Mouse (Mus musculus) kidney, adult 18-20 months (tissue): Measurements from ENCODE around the gene Snapc4.
"Not testable (repeated sequence)": the region's sequence is repeated elsewhere in the genome, so short reads cannot be mapped to it uniquely, and the experiment has no call there.

Experiments used
- DNase-seq: peaks from one replicate; pipeline ENCODE4 v3.0.0; 2021

Gene Snapc4

GRCm38 (mm10) chr2:26380131-26380771, at the start of gene Snapc4:
TSS of gene Snapc4 (minus strand) at chr2:26380653.
- peak; percentile 88 for DNase-seq

DNA sequence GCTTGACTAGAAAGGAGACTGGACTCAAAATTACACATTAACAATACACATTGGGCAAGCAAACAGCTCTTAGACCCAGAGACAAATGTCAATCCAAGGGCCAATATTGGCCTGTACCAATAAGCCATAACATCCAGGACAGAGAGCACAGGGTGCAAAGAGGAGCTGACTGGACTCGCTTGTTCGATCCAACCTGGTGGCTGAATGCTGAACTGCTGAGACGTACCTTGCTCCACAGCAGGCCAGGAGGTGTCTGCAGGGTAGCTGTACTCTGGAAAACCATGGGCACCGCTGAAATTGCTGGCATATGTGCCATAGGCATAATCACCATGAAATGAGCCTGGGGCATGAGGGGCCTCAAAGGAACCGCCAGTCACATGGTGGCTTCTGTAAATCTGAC, 49.4 kb upstream of the Snapc4 start:
- no peak for DNase-seq

DNA sequence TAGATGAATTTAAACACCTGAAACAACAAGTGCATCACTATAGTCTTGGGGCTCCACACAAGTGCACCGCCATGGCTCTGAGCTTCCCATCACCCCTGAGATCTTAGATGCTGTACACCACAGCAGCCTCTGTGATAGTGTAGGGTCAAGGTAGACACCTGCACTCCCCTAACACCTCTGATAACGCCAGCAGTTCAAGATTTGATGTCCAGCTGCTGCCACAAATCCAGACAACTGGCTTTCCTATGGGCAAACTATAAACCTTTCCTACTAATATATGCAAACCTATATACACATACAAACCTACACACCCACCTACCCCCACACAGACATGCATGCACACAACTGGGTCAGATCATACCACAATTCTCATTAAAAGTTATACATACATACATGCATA, 44.1 kb upstream of the Snapc4 start:
- DNase-seq, result no peak

DNA sequence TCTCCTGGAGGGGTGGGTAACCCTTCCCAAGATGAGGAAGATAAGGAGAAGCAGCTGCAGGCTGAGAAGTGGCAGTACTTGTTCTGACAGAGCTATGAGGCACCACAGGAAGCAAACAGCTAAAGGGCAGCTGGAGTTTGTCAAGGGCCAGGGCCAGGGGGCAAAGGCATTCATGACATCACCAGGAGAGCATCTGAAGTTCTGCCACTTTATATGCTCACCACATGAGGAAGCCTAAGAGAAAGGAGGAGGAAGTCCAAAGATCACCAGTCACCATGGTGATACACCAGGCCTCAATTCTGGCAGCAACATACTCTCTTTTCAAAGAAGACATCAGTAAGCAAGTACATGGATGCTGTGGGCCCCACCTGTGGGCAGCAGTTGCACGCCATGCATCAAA, 42.6 kb upstream of the Snapc4 start:
- peak; percentile 37 for DNase-seq

- DNase-seq, result no peak
Observed at GRCm38 (mm10) chr2:26421969-26422368, 41.5 kb upstream of the Snapc4 start.

GRCm38 (mm10) chr2:26418120-26418519, 37.7 kb upstream of the Snapc4 start:
- no peak for DNase-seq

GRCm38 (mm10) chr2:26417066-26417465, 36.6 kb upstream of the Snapc4 start:
- no peak for DNase-seq

DNA sequence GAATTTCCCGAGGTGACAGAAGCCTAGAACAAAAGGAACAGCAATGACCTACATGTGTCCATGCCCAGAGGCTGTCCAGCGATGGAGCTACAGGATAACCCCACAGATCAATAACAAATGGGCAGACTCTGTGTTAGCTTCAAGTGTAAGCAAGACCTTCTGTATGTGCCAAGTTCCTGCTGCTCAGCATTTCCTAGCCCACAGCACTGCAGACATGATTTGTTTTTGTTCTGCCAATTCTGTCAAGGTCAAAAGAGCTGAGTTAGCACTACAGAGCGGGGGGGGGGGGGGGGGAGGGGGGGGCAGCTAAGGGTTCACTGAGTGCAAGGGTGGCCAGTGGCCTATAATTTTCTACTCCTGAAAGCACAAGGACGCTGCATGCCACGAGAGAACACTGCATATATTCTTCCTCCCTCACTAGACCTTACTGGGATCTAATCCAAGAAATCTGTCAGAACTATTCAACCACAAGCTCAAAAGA, 30.5 kb upstream of the Snapc4 start:
- DNase-seq, result peak; percentile 56

GRCm38 (mm10) chr2:26410091-26410490, 29.6 kb upstream of the Snapc4 start:
- DNase-seq, result no peak

DNA sequence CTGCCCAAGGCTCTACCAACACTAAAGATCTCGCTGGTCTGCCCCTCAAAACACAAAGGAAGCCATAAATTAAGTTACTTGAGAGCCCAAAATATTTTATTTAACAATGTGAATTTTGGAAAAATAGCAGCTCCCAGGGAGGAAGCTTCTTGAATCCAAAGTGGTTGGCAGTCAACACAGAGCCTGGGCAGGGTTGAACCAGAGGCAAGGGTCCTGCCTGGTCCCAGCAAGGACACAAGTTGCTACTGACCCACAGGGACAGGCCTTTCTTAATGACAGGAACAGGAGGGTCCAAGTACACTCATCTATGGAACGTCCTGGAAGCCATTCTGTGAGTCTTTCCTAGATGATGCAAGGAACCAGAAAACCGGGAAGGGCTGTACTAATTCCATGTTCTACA, 28.9 kb upstream of the Snapc4 start:
- DNase-seq, result no peak

DNA sequence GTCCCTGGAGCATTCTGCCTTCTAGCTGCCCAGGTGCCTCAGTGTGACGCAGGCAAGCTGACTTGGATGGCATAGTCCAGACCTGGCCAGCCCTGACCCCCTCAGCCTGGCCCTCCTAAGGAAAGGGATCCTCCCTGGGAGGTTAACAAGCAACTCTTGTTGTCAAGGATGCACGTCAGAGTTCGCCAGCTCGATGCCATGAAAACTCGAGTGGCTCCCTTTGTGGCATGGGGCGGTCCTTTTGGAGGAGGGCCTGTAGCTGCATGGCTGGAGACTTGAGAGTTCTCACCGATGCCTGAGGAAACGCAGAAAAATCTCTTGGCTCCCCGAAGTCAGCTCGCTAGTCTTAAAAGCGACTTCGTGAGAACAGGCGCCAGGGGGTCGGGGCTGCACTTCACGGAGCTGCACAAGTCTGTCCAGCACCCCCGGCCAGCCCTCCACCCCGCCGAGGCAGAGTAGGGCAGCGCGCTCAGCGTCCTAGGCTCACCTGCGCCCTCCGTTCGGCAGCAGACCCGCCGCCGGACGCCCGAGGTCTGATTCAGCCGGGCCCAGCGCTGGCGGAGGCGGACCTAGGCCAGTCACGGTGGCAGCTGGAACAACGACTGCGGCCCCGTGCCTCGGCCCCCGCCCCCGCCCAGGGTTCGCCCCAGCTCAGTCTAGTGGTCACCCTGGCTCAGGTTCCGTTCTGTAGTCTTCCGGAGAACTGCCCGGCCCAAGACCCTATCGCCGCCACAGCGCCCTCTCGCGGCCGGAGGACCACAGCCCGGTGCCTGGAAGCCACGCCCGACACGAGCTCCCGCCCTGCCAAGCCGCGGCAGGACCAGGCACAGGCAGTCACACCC, 28.3 kb upstream of the Snapc4 start, which contains the start of gene Inpp5e:
Gene Inpp5e, minus strand, starts transcription at position 689 of the 842 bp plus-strand sequence.
- DNase-seq, result peak; percentile 99

DNA sequence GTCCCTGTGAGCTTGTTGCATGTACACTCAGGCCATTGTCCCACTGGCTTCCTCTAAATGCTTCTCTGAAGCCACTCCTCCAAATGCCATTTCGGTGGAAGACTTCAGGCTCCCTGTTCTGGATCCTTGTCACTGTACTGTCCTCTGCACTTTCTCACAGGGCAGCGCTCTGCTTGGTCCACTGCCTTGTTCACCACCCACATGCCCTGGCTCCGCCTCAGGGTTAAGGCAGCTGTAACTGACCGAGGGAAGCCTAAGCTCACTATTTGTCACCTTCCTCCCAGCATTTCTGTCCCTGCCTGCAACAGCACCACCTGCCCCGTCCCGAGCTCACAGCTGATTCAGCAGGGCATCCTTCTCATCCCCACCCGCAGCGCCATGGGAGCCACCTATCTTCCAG, 22.9 kb upstream of the Snapc4 start:
- peak; percentile 57 for DNase-seq

DNA sequence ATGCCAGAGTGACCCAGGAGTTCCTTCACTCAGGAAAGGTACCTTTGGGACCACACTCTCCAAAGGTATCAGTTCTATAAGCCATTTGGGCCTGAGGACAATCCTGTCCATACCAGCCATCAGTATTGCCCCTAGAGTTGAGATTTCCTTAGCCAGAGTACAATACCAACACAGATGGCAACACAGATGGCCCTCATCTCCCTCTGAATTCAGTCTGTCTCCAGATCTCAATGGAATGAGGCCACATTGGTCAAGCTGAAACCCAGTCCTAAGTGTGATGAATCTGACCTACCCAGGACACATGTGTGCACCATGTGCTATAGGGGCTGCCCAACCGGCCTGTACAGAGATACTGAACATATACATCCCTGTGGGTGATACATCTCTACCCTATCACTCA, 21.8 kb upstream of the Snapc4 start:
- DNase-seq, result no peak

GRCm38 (mm10) chr2:26401023-26401422, 20.6 kb upstream of the Snapc4 start:
- no peak for DNase-seq

DNA sequence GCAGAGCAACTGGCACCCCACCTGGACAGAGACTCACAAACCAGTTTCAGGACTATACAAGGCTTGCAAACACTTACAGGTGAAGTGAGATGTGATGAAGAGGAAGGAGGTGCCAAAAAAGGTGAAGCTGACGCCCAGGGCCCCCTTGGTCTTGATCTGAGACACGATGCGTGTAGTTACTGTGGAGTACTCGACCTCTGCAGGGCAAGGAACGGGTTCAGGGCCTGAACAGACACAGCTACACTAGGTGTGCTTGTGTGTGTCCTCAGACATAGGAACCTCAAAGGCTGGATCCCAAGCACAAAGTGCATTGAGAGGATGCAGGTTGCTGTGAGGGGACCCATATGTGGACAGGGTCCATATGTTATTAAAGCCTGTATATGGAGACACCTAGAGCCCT, 19.8 kb upstream of the Snapc4 start:
- no peak for DNase-seq

GRCm38 (mm10) chr2:26399647-26400046, 19.2 kb upstream of the Snapc4 start:
- DNase-seq, result peak; percentile 56

DNA sequence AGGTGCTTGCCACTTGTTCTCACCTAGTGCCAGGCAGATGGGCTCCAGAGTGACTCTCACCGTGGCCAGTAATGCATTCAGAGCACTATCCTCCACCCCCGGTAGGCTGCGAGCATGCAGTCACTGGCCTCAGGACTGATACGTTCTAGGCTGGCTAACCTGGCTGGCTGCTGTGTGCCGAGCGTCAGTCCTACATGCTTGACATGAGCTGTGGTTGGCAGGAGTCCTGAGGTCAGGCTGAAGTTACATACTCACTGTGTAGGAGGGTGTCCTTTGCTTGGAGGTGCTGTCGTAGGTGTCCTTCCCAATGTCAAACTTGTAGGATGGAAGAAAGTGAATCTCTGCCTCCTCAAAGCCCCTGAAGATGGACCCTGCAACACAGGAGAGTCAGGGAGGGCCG, 18.5 kb upstream of the Snapc4 start:
- DNase-seq, result peak; percentile 44

GRCm38 (mm10) chr2:26391617-26392016, 11.2 kb upstream of the Snapc4 start:
- no peak for DNase-seq

GRCm38 (mm10) chr2:26390954-26391353, 10.5 kb upstream of the Snapc4 start:
- no peak for DNase-seq

GRCm38 (mm10) chr2:26389154-26389690, 8.8 kb upstream of the Snapc4 start, which contains the start of the genes Entr1 and Pmpca:
TSS of gene Entr1 (minus strand) at chr2:26389316.
TSS of gene Pmpca (plus strand) at chr2:26389339.
- DNase-seq, result peak; percentile 85

DNA sequence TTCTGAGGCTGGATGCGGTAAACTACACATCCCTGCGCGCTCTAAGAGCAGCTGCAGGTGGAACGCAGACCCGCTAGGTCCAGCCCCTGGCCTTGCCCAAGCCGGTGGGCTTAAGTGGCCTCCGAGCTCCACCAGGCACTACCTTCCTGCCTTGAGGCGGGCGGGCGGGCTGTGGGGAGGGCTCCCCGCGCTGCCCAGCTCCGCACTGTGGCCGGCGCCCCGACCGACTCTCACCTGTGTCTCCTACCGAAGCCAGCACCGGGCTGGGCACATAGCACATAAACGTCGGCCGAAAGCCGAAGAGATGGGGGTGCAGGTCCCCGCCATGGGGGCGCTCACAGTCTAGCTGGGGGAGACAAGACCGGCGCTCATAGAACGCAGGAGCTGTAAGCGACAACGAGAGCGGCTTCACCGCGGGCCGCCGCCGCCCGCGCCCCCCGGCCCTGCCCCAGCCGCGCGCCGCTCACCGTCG, 8.3 kb upstream of the Snapc4 start:
- no peak for DNase-seq

GRCm38 (mm10) chr2:26387713-26388112, 7.3 kb upstream of the Snapc4 start:
- peak; percentile 37 for DNase-seq

DNA sequence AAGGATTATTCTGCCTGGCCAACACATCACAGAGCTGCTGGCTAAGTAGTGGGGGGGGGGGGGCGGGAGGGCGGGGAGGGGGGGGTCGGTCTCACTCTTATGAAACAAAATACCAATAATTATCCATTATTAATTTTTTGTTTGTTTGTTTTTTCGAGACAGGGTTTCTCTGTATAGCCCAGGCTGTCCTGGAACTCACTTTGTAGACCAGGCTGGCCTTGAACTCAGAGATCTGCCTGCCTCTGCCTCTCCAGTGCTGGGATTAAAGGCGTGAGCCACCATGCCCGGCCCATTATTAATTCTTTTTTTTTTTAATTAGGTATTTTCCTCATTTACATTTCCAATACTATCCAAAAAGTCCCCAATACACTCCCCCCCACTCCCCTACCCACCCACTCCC, 418 bp upstream of the Snapc4 start:
- DNase-seq, result not testable (repeated sequence)

- no peak for DNase-seq
Observed at GRCm38 (mm10) chr2:26372396-26372795, 8.1 kb downstream of the Snapc4 start.
